Mouse (Mus musculus) forebrain, embryonic 11.5 days (tissue): ENCODE data around the gene Ddx1. TPM values are rescaled to one million over a fixed set of nuclear protein-coding genes. Genes with fewer than 3 reads are reported as not detected.

Experiments
- ATAC-seq: fragments of 200-750 bp; cut with Nextera tagmentation; replicated peaks from 2 replicates; pipeline ENCODE4 v1.8.0; 2017; ENCODE audit warnings: moderate TSS enrichment; ENCODE audit not compliant: low FRiP score
- DNase-seq: peaks from one replicate; pipeline ENCODE4 v3.0.0-alpha.2; 2017; ENCODE audit warnings: low spot score
- H3K27ac ChIP-seq: fragments of 300-500 bp; sonication (generic); 2 replicates; pipeline ENCODE4 v1.5.1; 2014; ENCODE audit warnings: low read depth, low read length
- H3K27me3 ChIP-seq: fragments of 300-500 bp; sonication (generic); 2 replicates; pipeline ENCODE4 v1.6.1; 2014; ENCODE audit warnings: mild to moderate bottlenecking, low read length, mixed read lengths; ENCODE audit not compliant: control insufficient read depth, insufficient read depth
- H3K36me3 ChIP-seq: fragments of 300-500 bp; sonication (generic); 2 replicates; pipeline ENCODE4 v1.6.1; 2014; ENCODE audit warnings: mild to moderate bottlenecking, low read length, moderate library complexity, mixed read lengths; ENCODE audit not compliant: control insufficient read depth, insufficient read depth
- H3K4me1 ChIP-seq: fragments of 300-500 bp; sonication (generic); replicated peaks from 2 replicates; pipeline ENCODE4 v1.6.1; 2014; ENCODE audit warnings: low read length, mixed read lengths; ENCODE audit not compliant: control insufficient read depth, insufficient read depth
- H3K4me2 ChIP-seq: fragments of 300-500 bp; sonication (generic); 2 replicates; pipeline ENCODE4 v1.6.1; 2014; ENCODE audit warnings: low read depth, mild to moderate bottlenecking, low read length, moderate library complexity, mixed read lengths; ENCODE audit not compliant: severe bottlenecking
- H3K4me3 ChIP-seq: fragments of 300-500 bp; sonication (generic); 2 replicates; pipeline ENCODE4 v1.5.1; 2014; ENCODE audit warnings: low read depth, low read length
- H3K9ac ChIP-seq: fragments of 300-500 bp; sonication (generic); 2 replicates; pipeline ENCODE4 v1.6.1; 2014; ENCODE audit warnings: low read length
- H3K9me3 ChIP-seq: fragments of 300-500 bp; sonication (generic); 2 replicates; pipeline ENCODE4 v1.6.1; 2016; ENCODE audit warnings: low read length, mixed read lengths; ENCODE audit not compliant: control insufficient read depth
- WGBS: fragments of 180-500 bp; shearing (Covaris S2); extraction: QIAGEN DNeasy Blood & Tissue Kit; methylation state at CpG from one replicate; pipeline ENCODE4 v1.1.7; 2014; 5-methylcytosine and 5-hydroxymethylcytosine counted together
- polyA plus RNA-seq: library from polyadenylated mRNA; unstranded; fragments of >200 nt; fragmentation: Nextera tagmentation; extraction: Ambion mirVana; gene quantifications from 2 replicates; pipeline ENCODE4 v1.2.1, GENCODE M21; 2014

Gene Ddx1
- polyA plus RNA-seq, 1 experiment from 2014 or later: 201 TPM

DNA sequence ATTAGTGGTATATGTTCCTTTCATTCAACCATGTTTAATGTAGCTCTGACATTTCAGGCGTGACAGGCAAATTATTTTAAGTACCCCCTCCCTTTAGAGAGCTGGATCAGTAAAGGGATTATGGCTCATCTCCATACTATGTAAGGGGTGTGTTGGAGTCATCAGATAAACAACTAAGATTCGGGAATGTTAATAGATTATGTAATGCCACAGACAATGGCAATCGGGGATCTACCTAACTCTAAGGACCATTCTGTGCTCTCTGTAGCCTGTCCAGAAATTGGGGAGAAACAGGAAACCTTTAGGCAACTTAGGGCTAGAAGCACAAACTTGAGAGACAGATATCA is 533 bp upstream of the Ddx1 start:
- DNase-seq: no peak
- 88% methylated on average over 3 of the region's 3 CpGs for WGBS
- Histone ChIP-seq H3K4me1 (no peaks in the 10 kb centered on the region; the same call in 1 of the 2 replicates), H3K36me3 (no peaks in the 10 kb centered on the region), H3K4me2 (peak overlapping the region; percentile 56), H3K27ac (no peak overlapping the region), H3K27me3 (no peaks in the 10 kb centered on the region), H3K4me3 (peak overlapping the region; percentile 87), H3K9ac (peak overlapping the region; percentile 98), H3K9me3 (no peaks in the 10 kb centered on the region)
- peak; percentile 37; the same call in 1 of the 2 replicates for ATAC-seq

- ATAC-seq: no peak
- H3K9ac ChIP-seq: no peak overlapping the region
These were observed 6.6 kb downstream of the Ddx1 start for GRCm38 (mm10) chr12:13242453-13242852.

GRCm38 (mm10) chr12:13218101-13218514 is 30.9 kb downstream of the Ddx1 start:
- peaks cover 5% of the 10 kb centered on the region; the same call in 1 of the 2 replicates for H3K4me1 ChIP-seq
- no peak for ATAC-seq
- no peak overlapping the region for H3K27ac ChIP-seq
- H3K36me3 ChIP-seq: peaks cover 8% of the 10 kb centered on the region; the same call in 1 of the 2 replicates
- H3K27me3 ChIP-seq: no peaks in the 10 kb centered on the region
- H3K9ac ChIP-seq: no peak overlapping the region
- no peaks in the 10 kb centered on the region for H3K9me3 ChIP-seq
- H3K4me3 ChIP-seq: no peak overlapping the region
- H3K4me2 ChIP-seq: no peak overlapping the region
- WGBS: 86% methylated on average over 8 of the region's 8 CpGs
- DNase-seq: no peak

More at GRCm38 (mm10) chr12:13242453-13242852, 6.6 kb downstream of the Ddx1 start:
- Histone ChIP-seq H3K9me3 (no peaks in the 10 kb centered on the region), H3K27me3 (no peaks in the 10 kb centered on the region), H3K27ac (no peak overlapping the region), H3K4me2 (no peak overlapping the region), H3K4me3 (no peak overlapping the region), H3K4me1 (no peaks in the 10 kb centered on the region), H3K36me3 (peaks cover 16% of the 10 kb centered on the region)
- no peak for DNase-seq

GRCm38 (mm10) chr12:13217568-13217967 is 31.4 kb downstream of the Ddx1 start:
- H3K4me1 ChIP-seq: peaks cover 5% of the 10 kb centered on the region; the same call in 1 of the 2 replicates
- DNase-seq (no peak), ATAC-seq (no peak)
- H3K36me3 ChIP-seq: peaks cover 8% of the 10 kb centered on the region; the same call in 1 of the 2 replicates
- no peaks in the 10 kb centered on the region for H3K9me3 ChIP-seq
- no peak overlapping the region for H3K4me3 ChIP-seq
- WGBS: 83% methylated on average over 3 of the region's 3 CpGs
- no peak overlapping the region for H3K27ac ChIP-seq
- no peak overlapping the region for H3K4me2 ChIP-seq
- H3K27me3 ChIP-seq: no peaks in the 10 kb centered on the region
- H3K9ac ChIP-seq: no peak overlapping the region

GRCm38 (mm10) chr12:13216501-13217103 is 32.4 kb downstream of the Ddx1 start:
- Histone ChIP-seq H3K27ac (no peak overlapping the region), H3K9me3 (no peaks in the 10 kb centered on the region), H3K27me3 (no peaks in the 10 kb centered on the region), H3K4me1 (peaks cover 5% of the 10 kb centered on the region; the same call in 1 of the 2 replicates), H3K9ac (no peak overlapping the region), H3K36me3 (peaks cover 8% of the 10 kb centered on the region; the same call in 1 of the 2 replicates), H3K4me2 (no peak overlapping the region), H3K4me3 (no peak overlapping the region)
- no peak for ATAC-seq
- 80% methylated on average over 5 of the region's 5 CpGs for WGBS
- DNase-seq: no peak

DNA sequence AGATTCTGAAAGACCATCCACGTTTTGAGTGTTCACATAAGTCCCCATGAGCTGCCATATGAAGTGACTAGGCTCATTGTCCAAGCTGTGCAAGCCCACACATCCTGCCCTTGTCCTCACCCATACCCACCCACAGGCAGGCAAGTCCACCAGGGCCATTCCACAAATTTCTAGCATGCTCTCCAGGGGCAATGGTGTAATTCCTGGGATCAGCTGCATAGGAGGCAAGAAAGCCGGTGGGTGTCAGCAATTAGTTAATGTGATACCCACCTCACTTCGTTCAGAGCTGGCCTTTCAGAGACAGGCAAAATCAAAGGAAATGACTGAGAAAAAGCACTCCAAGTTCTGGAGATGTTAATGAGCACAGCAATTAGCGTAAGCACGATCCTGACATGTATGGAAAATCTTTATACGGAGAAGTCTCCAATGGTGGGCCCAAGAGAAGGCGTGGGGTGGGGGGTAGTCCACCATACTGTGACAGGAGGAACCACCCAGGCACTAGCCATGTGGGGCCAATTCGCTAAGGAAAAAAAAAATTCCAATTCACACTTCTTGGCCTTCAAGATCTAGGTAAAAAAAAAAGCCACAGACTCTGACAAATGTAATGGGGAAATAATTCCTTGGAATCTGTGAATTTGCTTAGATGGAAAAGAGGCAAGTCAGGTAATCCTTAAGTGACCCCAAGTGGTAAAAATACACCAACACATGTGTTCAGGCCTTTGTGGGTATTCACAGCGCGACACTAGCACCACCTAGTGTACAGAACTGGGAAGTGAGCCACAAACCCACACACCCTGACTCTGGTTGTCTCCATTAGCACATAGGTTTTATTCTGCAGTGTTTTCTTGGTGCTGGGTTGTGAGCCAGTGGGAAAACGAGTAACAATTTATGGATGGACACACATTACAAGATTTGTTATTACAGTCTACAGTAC is 34.4 kb downstream of the Ddx1 start:
- Histone ChIP-seq H3K9ac (no peak overlapping the region), H3K4me3 (no peak overlapping the region), H3K27ac (peak overlapping the region; percentile 44; the same call in 1 of the 2 replicates), H3K9me3 (no peaks in the 10 kb centered on the region), H3K4me1 (peaks cover 6% of the 10 kb centered on the region), H3K4me2 (no peak overlapping the region), H3K36me3 (no peaks in the 10 kb centered on the region; the same call in 1 of the 2 replicates), H3K27me3 (no peaks in the 10 kb centered on the region)
- DNase-seq (peak; percentile 92), ATAC-seq (peak; percentile 91)
- WGBS: 19% methylated on average over 11 of the region's 11 CpGs

GRCm38 (mm10) chr12:13211746-13212482 is 37.1 kb downstream of the Ddx1 start:
- 75% methylated on average over 11 of the region's 11 CpGs for WGBS
- no peak overlapping the region for H3K4me3 ChIP-seq
- H3K9ac ChIP-seq: no peak overlapping the region
- no peak for DNase-seq
- H3K4me2 ChIP-seq: no peak overlapping the region
- H3K27ac ChIP-seq: no peak overlapping the region
- H3K27me3 ChIP-seq: no peaks in the 10 kb centered on the region
- H3K36me3 ChIP-seq: no peaks in the 10 kb centered on the region
- H3K9me3 ChIP-seq: no peaks in the 10 kb centered on the region
- no peak for ATAC-seq
- H3K4me1 ChIP-seq: peaks cover 29% of the 10 kb centered on the region

- H3K9ac ChIP-seq: no peak overlapping the region
- no peaks in the 10 kb centered on the region for H3K9me3 ChIP-seq
- no peaks in the 10 kb centered on the region for H3K36me3 ChIP-seq
- H3K27me3 ChIP-seq: no peaks in the 10 kb centered on the region
- 54% methylated on average over 13 of the region's 13 CpGs for WGBS
- peak overlapping the region; percentile 68; the same call in 1 of the 2 replicates for H3K27ac ChIP-seq
- peaks cover 30% of the 10 kb centered on the region for H3K4me1 ChIP-seq
- DNase-seq: no peak
- no peak overlapping the region for H3K4me3 ChIP-seq
- ATAC-seq: peak; percentile 24; the same call in 1 of the 2 replicates
- H3K4me2 ChIP-seq: no peak overlapping the region
These were observed 39.2 kb downstream of the Ddx1 start for GRCm38 (mm10) chr12:13209692-13210377.
